Mouse (Mus musculus) 416B (cell line): ENCODE measurements around the gene Cux1.
"Not testable (repeated sequence)": the region's sequence is repeated elsewhere in the genome, so short reads cannot be mapped to it uniquely, and the experiment has no call there.

ENCODE experiments used
- DNase-seq: peaks from one replicate; pipeline ENCODE4 v3.0.0; 2011; ENCODE audit warnings: low read depth

Cux1 gene

GRCm38 (mm10) chr5:136470985-136471735 is 96.1 kb downstream of the Cux1 start:
- DNase-seq, result not testable (repeated sequence)

- no peak for DNase-seq
Observed at GRCm38 (mm10) chr5:136469301-136469700, 98.0 kb downstream of the Cux1 start.

DNA sequence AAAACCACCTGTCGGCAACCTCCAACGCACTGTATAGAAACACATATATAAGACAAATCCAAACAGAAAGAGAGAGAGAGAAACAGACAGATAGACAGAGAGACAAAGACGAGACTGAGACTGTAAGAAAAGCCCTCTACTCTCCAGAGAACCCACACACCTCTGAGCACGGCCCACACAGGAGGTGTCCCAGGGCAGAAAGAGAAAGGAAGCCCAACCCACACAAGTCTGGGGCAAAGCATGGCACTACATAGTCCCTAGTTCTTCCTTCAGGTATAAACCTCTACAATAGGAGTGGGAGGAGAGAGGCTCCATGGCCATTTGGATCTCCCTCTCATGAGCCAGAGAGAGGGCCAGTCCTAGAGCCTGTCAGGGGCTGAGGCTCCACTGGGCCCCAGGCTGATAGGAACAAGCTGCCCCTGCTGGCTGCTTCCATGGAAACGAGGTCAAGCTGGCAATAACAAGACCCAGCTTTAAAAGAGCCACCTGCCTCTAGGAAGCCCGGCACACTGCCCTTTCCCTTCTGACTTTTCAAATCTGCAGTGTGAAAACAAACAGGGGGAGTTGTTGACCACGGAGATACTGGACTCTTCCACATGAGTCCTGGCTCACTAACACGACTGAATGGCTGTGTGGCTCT is 99.8 kb downstream of the Cux1 start:
- peak; percentile 50 for DNase-seq

DNA sequence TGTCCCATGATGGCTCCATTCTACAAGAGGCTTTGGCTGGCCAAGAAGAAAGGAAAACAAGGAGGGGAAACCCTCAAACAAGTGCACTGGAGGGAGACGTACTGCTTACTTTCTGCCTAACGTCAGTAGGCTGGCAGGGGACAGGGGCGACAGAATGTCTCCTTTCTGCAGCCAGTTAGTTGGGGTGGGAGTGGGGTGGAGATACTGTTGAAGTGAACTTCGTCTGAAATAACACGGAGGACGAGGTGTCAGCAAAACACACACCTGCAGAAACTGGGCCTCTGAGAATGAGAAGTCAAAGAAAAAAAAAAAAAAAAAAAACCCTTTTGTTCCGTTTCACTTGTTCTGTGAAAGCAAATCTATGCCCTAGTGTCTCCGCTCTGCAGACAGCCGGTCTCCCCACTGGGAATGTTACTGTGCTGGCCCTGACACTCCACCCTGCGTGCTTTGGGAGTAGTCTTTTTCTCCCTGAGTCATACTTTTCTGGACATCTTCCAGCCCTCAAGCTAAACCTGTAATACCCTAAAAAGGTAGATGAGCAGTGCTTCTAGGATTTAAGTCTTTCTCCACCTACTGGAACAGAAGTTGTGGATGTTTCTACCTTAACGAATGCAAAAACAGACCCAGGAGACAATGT is 101.4 kb downstream of the Cux1 start:
- DNase-seq, result peak; percentile 46

DNA sequence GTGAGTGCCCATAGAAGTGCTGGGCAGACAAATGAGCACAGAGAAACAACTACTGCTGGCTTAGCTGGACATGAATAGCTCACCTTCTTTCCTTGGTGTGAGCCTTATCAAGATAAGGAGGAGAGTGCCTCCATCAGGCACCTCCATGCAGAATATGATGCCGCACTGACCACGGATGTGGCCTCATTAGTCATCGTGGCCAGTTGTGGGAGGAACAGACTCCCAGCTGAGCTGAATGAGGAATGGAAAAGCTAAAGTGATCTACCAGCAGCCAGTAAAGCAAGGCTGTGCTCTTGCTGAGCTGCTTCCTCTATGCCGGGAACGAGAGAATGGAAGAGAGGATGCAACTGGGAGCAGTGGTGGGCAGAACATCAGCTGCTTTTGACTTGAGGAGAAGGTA is 101.9 kb downstream of the Cux1 start:
- DNase-seq, result peak; percentile 96

GRCm38 (mm10) chr5:136464849-136465248 is 102.4 kb downstream of the Cux1 start:
- DNase-seq, result no peak

- DNase-seq, result peak; percentile 25
Observed at GRCm38 (mm10) chr5:136464128-136464527, 103.2 kb downstream of the Cux1 start.

DNA sequence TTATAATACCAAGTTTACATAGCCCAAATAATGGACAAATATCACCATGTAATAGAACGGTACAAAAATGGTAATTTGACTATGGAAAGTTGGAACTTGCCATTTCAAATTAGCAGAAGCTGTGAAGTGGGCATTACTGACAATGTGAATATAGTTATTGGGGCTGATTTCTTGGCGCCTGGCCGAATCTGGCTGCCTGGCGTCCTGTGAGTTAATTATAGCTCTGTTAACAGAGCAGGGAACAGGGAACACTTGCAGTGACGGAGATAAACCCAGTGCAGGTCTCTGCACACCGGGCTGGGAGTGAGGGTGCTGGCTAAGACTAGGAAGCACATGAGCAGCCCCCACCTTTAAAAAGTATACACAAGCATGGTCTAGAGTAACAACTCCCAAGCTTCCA is 104.7 kb downstream of the Cux1 start:
- no peak for DNase-seq

DNA sequence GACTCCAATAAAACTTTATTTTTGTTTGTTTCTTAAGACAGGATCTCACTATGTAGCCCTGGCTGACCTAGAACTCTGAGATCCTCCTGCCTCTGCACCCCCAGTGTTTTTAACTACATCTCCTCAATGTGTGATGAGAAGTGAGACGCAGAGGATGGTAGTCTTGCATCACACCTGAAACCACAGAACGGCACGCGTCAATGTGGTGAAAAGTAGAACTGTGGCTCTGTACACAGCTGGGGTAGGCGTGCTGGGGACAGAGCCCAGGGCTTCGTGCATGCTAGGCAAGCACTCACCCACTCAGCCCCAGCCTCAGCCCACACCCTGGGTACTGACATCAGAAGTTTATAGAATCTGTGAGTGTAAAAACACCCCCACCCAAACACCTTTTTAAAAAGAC is 107.4 kb downstream of the Cux1 start:
- peak; percentile 46 for DNase-seq

- DNase-seq, result no peak
Observed at GRCm38 (mm10) chr5:136458893-136459499, 108.3 kb downstream of the Cux1 start.

- peak; percentile 92 for DNase-seq
Observed at GRCm38 (mm10) chr5:136458102-136458863, 109.0 kb downstream of the Cux1 start.

GRCm38 (mm10) chr5:136456395-136456794 is 110.9 kb downstream of the Cux1 start:
- DNase-seq, result peak; percentile 80

DNA sequence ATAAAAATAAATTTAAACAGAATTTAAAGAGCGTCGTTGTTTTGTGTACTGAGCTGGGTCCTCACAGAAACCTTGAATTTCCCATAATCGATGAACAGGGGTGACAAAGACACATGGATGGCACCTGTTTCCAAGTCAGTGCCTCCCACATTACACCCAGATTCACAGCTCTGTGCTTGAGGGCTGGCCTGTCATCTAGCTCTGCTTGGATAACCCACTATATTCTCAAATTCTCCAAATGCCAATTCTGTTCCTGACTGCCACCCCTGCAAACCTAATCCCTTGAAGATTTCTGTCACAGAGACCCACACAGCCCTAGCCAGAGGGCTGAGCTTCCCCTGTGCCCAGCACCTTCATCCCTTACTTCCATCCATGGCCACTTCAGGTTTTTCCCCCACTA is 114.6 kb downstream of the Cux1 start:
- no peak for DNase-seq

DNA sequence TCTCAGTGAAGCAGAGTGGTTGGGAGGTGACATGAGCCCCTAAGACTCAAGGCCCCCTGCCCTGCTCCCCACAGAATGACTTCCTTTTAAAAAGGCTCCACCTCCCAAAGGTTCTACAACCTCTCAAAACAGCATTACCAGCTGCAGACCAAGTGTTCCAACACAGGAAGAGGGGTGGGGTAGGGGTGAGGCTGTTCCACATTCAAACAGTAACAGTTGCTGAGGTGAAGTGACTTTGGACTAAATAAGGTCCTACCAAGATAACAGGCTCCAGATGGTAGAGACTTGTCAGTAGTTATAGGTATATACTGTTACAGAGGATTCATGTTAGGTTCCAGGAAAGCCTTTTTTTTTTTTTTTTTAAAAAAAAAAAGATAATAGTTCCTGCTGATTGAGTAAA is 117.5 kb downstream of the Cux1 start:
- DNase-seq, result peak; percentile 63

DNA sequence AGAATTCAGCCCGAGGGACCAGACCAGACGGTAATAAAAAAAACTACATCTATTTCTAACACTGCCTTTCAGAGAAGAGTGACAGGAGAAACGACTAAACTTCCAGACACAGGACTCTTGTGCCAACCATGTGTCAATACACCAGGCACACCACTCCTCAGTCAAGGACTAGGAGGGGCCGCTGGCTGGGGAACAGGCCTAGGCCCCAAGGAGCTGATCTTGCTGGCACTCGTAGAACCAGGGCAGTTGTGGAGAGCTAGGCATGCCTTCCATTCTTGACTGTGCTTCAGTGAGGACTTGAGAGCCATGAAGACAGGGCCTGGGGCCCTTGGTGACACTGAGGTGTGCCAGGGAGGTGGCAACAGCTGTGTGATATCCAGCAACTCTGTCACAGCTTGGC is 121.3 kb downstream of the Cux1 start:
- DNase-seq, result no peak

GRCm38 (mm10) chr5:136442238-136443187 is 124.8 kb downstream of the Cux1 start:
- DNase-seq, result peak; percentile 17

DNA sequence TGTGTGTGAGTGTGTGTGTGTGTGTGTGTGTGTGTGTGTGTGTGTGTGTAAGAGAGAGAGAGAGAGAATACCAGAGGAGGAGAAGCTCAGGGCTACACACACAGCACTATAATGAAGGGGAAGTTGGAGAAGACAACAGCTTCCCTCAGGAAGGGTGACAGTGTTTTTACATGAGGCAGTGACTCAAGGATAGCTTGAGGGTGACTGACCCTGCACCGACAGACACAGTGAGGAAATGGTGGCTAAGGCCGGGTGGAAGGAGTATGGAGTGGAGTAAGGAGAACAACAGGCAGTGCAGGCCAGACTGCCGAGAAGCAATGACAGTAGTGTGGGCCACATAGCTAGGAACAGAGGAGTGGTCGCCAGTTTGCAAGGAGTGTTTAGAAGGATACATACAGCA is 137.6 kb downstream of the Cux1 start:
- peak; percentile 76 for DNase-seq

- peak; percentile 36 for DNase-seq
Observed at GRCm38 (mm10) chr5:136428498-136429060, 138.7 kb downstream of the Cux1 start.

DNA sequence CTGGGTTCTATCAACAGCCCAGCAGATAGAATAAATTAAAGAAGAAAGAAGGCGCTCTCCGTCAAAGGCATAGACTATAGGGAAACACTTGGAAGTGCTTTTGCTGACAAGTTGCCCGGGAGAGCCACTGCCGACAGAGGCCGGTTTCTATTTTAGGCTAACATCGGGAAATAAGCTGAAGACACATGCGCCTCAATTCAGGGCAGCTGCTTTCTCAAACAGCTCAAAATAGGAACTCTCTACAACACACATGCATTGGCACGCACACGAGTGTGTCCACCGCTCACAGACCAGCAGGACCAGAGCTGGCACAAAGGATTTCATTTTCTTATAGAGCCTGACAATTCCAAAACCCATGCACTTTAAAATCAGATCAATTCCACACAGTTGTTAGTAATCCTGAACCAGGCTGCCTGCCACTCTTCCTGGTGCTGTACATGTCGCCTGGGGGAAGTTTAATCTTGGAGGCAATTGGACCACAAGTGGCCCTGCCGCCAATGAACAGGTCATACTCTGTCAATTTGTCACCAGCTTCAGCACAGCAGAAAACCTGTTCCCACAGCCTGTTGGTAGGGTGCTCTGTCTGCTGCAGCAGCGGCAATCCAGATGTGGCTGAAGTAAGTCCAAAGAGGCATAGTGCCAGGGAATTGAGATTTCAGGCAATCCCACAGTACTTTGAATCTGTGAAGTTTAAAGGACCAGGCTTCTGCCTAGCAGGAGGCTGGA is 139.4 kb downstream of the Cux1 start:
- no peak for DNase-seq
